Mouse (Mus musculus): ENCODE results near the gene Mast3. TPM values are rescaled to one million over a fixed set of nuclear protein-coding genes. Genes with fewer than 3 reads are reported as not detected.

Gene Mast3
- total RNA-seq, 2 experiments from 2014 or later = 7.2 to 8.9 TPM

- peak; percentile 59 for DNase-seq
These were observed 60.9 kb downstream of the Mast3 start for GRCm38 (mm10) chr8:70743656-70744590.

- DNase-seq = no peak
These were observed 61.7 kb downstream of the Mast3 start for GRCm38 (mm10) chr8:70742981-70743655.

- no peak for DNase-seq
These were observed 62.7 kb downstream of the Mast3 start for GRCm38 (mm10) chr8:70742176-70742575.

GRCm38 (mm10) chr8:70741661-70742060, 63.2 kb downstream of the Mast3 start:
- DNase-seq = no peak

GRCm38 (mm10) chr8:70738211-70738610, 66.6 kb downstream of the Mast3 start:
- DNase-seq = no peak

GRCm38 (mm10) chr8:70737705-70738104, 67.1 kb downstream of the Mast3 start:
- no peak for DNase-seq

GRCm38 (mm10) chr8:70730956-70731355, 73.9 kb downstream of the Mast3 start:
- DNase-seq = peak; percentile 3

- DNase-seq = peak; percentile 5
These were observed 74.9 kb downstream of the Mast3 start for GRCm38 (mm10) chr8:70729808-70730475.

Small RNA genes lying within 50 kb of the gene (microRNA-seq; reads per million reads assigned to microRNA genes)
- 0 reads per million in 2 experiments for gene Mir7240

Other genes with a start within 250 kb of the Mast3 start
- 10 to 100 TPM; 30.0 to 31.6 TPM for gene Isyna1, start 210.7 kb downstream of the Mast3 start, total RNA-seq (2021)
- 10 to 100 TPM; 31.1 to 40.1 TPM for gene Ssbp4, start 196.2 kb downstream of the Mast3 start, total RNA-seq (2021)
- 1 to 10 TPM; 1.2 to 3.0 TPM for gene Lrrc25, start 188.9 kb downstream of the Mast3 start, total RNA-seq (2021)
- gene Gdf15, start 172.6 kb downstream of the Mast3 start, total RNA-seq (2021) = not detected
- gene Pgpep1, start 144.7 kb downstream of the Mast3 start, total RNA-seq (2021) = 10 to 100 TPM; 22.5 to 23.4 TPM
- 10 to 100 TPM; 82.3 to 83.0 TPM for gene Lsm4, start 131.8 kb downstream of the Mast3 start, total RNA-seq (2021)
- gene Jund, start 106.1 kb downstream of the Mast3 start, total RNA-seq (2021) = 100 to 1,000 TPM in 1 of 2 experiments, 10 to 100 TPM in 1; 79.2 to 130 TPM
- gene Iqcn, start 101.6 kb downstream of the Mast3 start, total RNA-seq (2021) = not detected
- gene Gm3336, start 86.5 kb downstream of the Mast3 start, total RNA-seq (2021) = not detected
- gene Pde4c, start 81.3 kb downstream of the Mast3 start, total RNA-seq (2021) = 1 to 10 TPM; 2.5 to 3.0 TPM
- 10 to 100 TPM; 44.6 to 50.4 TPM for gene Rab3a, start 50.4 kb downstream of the Mast3 start, total RNA-seq (2021)
- 10 to 100 TPM; 30.1 to 31.4 TPM for gene Mpv17l2, start 44.1 kb downstream of the Mast3 start, total RNA-seq (2021)
- 10 to 100 TPM; 39.4 to 47.2 TPM for gene Pik3r2, start 28.3 kb downstream of the Mast3 start, total RNA-seq (2021)
- under 1 TPM; 0.16 to 0.23 TPM for gene Il12rb1, start 3.4 kb upstream of the Mast3 start, total RNA-seq (2021)
- 10 to 100 TPM in 1 of 2 experiments, 1 to 10 TPM in 1; 4.3 to 27.1 TPM for gene Arrdc2, start 34.7 kb upstream of the Mast3 start, total RNA-seq (2021)
- 1 to 10 TPM; 3.7 to 3.8 TPM for gene Kcnn1, start 58.2 kb upstream of the Mast3 start, total RNA-seq (2021)
- gene Ccdc124, start 68.9 kb upstream of the Mast3 start, total RNA-seq (2021) = 10 to 100 TPM; 42.8 to 45.0 TPM
- under 1 TPM in 1 of 2 experiments, not detected in 1; 0.09 TPM for gene Slc5a5, start 87.7 kb upstream of the Mast3 start, total RNA-seq (2021)
- 1,000 to 10,000 TPM; 1,533 to 1,604 TPM for gene Rpl18a, start 92.4 kb upstream of the Mast3 start, total RNA-seq (2021)
- gene Map1s, start 100.9 kb upstream of the Mast3 start, total RNA-seq (2021) = 10 to 100 TPM; 17.3 to 24.5 TPM